Mouse (Mus musculus) embryonic fibroblast, embryonic 13.5 days (primary cell): ENCODE results near the gene Inpp5a.

Experiments
- CTCF ChIP-seq: IDR thresholded peaks from 2 replicates; pipeline ENCODE4 v1.5.1; 2011; ENCODE audit warnings: mild to moderate bottlenecking, control low read depth, low read length, moderate library complexity, borderline replicate concordance; ENCODE audit not compliant: insufficient read depth
- POLR2A ChIP-seq: IDR thresholded peaks from 2 replicates; pipeline ENCODE4 v1.6.1; 2011; ENCODE audit warnings: low read depth, mild to moderate bottlenecking, control low read depth, low read length, moderate library complexity

DNA sequence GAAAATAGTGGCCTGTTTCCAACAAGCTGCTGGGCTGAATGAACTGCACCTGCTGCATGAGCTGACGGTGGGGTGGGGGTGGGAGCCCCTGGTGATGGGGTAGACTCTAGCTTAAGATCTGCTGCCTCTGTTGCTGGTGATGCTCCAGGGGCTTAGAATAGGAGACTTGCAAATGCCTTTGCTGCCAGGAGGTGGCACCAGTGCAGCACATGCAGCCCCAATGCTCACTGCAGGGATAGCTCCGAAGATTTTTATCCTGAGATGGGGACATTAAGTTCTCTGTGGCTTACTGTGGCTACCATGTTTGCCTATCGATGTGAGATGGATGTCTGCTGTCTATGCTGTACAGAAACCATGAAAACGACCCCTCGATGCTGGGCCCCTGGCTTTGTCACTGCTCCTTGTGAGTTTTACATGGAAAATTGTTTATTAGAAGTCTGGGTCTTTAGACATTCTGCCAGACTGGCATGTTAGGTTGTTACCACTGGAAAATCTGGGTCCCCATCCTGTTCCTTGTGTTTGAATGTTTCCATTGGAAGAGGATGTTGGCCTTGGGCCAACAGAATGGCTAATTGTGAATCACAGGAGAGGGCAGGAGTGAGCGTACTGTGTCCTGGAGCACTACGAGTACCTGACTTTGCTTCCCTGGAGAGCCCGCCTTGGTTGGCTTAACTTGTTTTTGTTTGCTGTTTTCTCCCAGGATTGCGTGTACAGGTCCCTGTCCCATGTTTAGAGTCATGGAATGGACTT is 95.5 kb downstream of the Inpp5a start:
- no peak for TF ChIP-seq POLR2A
- TF ChIP-seq CTCF, result peak; percentile 88
